Mouse (Mus musculus): ENCODE measurements around the gene Plin4.
A peak's percentile ranks its signal among the peaks of the same experiment; 100 is the strongest.

- TF ChIP-seq CTCF (IDR thresholded peaks at IDR 0.05; ENCODE audit: low read depth, low read length) (peak; percentile 63), POLR2A (IDR thresholded peaks at IDR 0.05; ENCODE audit: extremely low read depth, insufficient read depth, low read length) (no peak)
These were observed 10.7 kb downstream of the Plin4 start for GRCm38 (mm10) chr17:56098711-56099572.

All from liver, adult 2 months (tissue).